13 mouse cellular contexts compared by ENCODE assay signal in the genomic region with DNA sequence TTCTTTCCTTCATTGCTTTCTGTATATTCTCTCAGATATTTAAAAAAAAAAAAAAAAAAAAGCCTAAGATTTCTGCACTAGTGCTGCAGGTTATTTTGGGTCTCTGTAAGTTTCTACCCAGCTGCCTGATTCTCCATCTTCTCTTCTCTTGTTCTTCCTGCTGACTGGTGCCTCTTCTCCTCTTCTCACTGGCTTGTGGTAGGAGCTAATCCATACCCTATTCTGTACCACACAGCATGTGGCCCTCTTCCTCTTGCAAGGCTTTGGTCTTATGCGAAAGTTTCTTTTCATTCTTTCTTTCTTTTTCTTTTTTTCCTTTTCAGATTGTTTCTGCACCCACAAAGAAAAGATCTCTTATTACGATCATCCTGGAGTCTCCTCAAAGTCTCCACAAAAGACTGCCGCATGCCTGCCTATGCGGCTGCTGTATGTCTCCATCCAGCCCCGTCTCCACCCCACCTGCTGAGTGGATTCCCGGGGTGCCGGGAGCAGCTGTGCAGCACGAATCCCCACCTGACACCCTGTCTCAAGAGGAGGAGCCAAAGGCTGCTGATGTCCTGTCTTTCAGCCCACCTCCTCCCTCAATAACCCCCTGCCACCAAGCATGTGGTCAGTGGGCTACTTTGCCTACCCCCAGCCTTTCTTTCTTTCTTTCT.
DNase-seq lines count a peak whose midpoint lies in the region; ATAC-seq and TF ChIP-seq lines count a peak whose summit lies in the region.
"Had no signal": no experiment of that assay in that cellular context is flagged by ENCODE, and none has a peak within 500 bp of the region (broad histone marks: within the 10 kb centered on the region; RNA-seq: fewer than 3 reads in every experiment).

No protein-coding gene starts in this region.

- no peaks in the 10 kb centered on the region for H3K9me3 ChIP-seq in forebrain, embryonic 13.5 days (replicated peaks)
- no peaks in the 10 kb centered on the region for H3K9me3 ChIP-seq in hindbrain, postnatal 0 days (ENCODE audit: low read length)
- H3K9me3 ChIP-seq in neural tube, embryonic 14.5 days (ENCODE audit: control insufficient read depth, low read length): no peaks in the 10 kb centered on the region
- H3K9me3 ChIP-seq: limb, embryonic 13.5 days had no signal

- under 1% methylated on average over 8 of the region's 8 CpGs for WGBS in forebrain, embryonic 13.5 days
- under 1% methylated on average over 8 of the region's 8 CpGs for WGBS in hindbrain, postnatal 0 days
- WGBS in neural tube, embryonic 14.5 days: 3% methylated on average over 8 of the region's 8 CpGs

- peak; percentile 75 for ATAC-seq in frontal cortex, adult (ENCODE audit: low TSS enrichment)
- peak; percentile 63 for ATAC-seq in forebrain, embryonic 13.5 days
- ATAC-seq in hindbrain, postnatal 0 days: peak; percentile 55
- ATAC-seq in neural tube, embryonic 14.5 days (ENCODE audit: low read depth): peak; percentile 36; the same call in 1 of the 2 replicates

- peaks cover 39% of the 10 kb centered on the region for H3K27me3 ChIP-seq in forebrain, embryonic 13.5 days
- 0 out of 2 replicates have a peak, but pooled peaks cover 3% of the 10 kb centered on the region for H3K27me3 ChIP-seq in hindbrain, postnatal 0 days (ENCODE audit: insufficient read depth, low read length)
- no peaks in the 10 kb centered on the region for H3K27me3 ChIP-seq in neural tube, embryonic 14.5 days (ENCODE audit: control insufficient read depth, insufficient read depth, low read length)

- DNase-seq in frontal cortex, postnatal 25 days (ENCODE audit: low spot score in 2 of 2): no peak
- peak; percentile 41 for DNase-seq in hindbrain, postnatal 0 days (ENCODE audit: low spot score)
- DNase-seq in heart, adult 8-10 months (ENCODE audit: low spot score): no peak
- DNase-seq in right cerebral cortex, postnatal 4 days: no peak
- no peak for DNase-seq in B cell, adult 2 months
- DNase-seq: heart, postnatal 14 days; kidney, adult 18-20 months; lung, embryonic 14.5 days; thymus, postnatal 14 days had no signal

- no peak for TF ChIP-seq CTCF in hindbrain, postnatal 0 days (IDR thresholded peaks at IDR 0.05; ENCODE audit: low read depth)

- H3K9ac ChIP-seq in forebrain, embryonic 13.5 days: peak overlapping the region; percentile 48
- H3K9ac ChIP-seq in hindbrain, postnatal 0 days (replicated peaks; ENCODE audit: low read length): no peak overlapping the region
- peak overlapping the region; percentile 37; the same call in 1 of the 2 replicates for H3K9ac ChIP-seq in neural tube, embryonic 14.5 days (replicated peaks; ENCODE audit: low read depth, low read length)
- H3K9ac ChIP-seq: limb, embryonic 13.5 days; lung, embryonic 14.5 days had no signal

- H3K4me3 ChIP-seq in forebrain, embryonic 13.5 days: peak overlapping the region; percentile 18
- no peak overlapping the region for H3K4me3 ChIP-seq in hindbrain, postnatal 0 days (ENCODE audit: low read length)
- H3K4me3 ChIP-seq in neural tube, embryonic 14.5 days (ENCODE audit: low read depth, low read length): peak overlapping the region; percentile 5; the same call in 1 of the 2 replicates
- H3K4me3 ChIP-seq: limb, embryonic 13.5 days had no signal

- no peaks in the 10 kb centered on the region for H3K36me3 ChIP-seq in forebrain, embryonic 13.5 days (ENCODE audit: poor library complexity, severe bottlenecking)
- H3K36me3 ChIP-seq in hindbrain, postnatal 0 days (ENCODE audit: insufficient read depth, low read length): no peaks in the 10 kb centered on the region
- no peaks in the 10 kb centered on the region for H3K36me3 ChIP-seq in neural tube, embryonic 14.5 days (ENCODE audit: control insufficient read depth, insufficient read depth, low read length)
- H3K36me3 ChIP-seq: limb, embryonic 13.5 days had no signal

- H3K27ac ChIP-seq in forebrain, embryonic 13.5 days: peak overlapping the region; percentile 87
- peak overlapping the region; percentile 59; the same call in 1 of the 2 replicates for H3K27ac ChIP-seq in hindbrain, postnatal 0 days
- peak overlapping the region; percentile 75 for H3K27ac ChIP-seq in neural tube, embryonic 14.5 days (ENCODE audit: low read depth, low read length)
- H3K27ac ChIP-seq: limb, embryonic 13.5 days had no signal

- H3K4me2 ChIP-seq in forebrain, embryonic 13.5 days: peak overlapping the region; percentile 52
- peak overlapping the region; percentile 35 for H3K4me2 ChIP-seq in hindbrain, postnatal 0 days (ENCODE audit: low read depth, low read length)
- peak overlapping the region; percentile 33; the same call in 1 of the 2 replicates for H3K4me2 ChIP-seq in neural tube, embryonic 14.5 days (ENCODE audit: low read depth, low read length)
- H3K4me2 ChIP-seq: limb, embryonic 13.5 days; lung, embryonic 14.5 days had no signal

- H3K4me1 ChIP-seq in forebrain, embryonic 13.5 days: peaks cover 31% of the 10 kb centered on the region
- H3K4me1 ChIP-seq in hindbrain, postnatal 0 days (ENCODE audit: insufficient read depth, low read length): no peaks in the 10 kb centered on the region
- 0 out of 2 replicates have a peak, but pooled peaks cover 9% of the 10 kb centered on the region for H3K4me1 ChIP-seq in neural tube, embryonic 14.5 days (ENCODE audit: control insufficient read depth, insufficient read depth, low read length)
- H3K4me1 ChIP-seq: limb, embryonic 13.5 days had no signal
